Mouse (Mus musculus) adrenal gland, adult 2 months (tissue): Measurements from ENCODE around the gene Gm49387. TPM values are rescaled to one million over a fixed set of nuclear protein-coding genes. Genes with fewer than 3 reads are reported as not detected.

ENCODE experiments used
- DNase-seq: peaks from one replicate; pipeline ENCODE4 v3.0.0; 2021
- long read RNA-seq: library from polyadenylated mRNA; stranded (forward); transcript quantifications from one replicate; pipeline ENCODE4 v2.0.0, GENCODE M21; 2021
- polyA plus RNA-seq: library from polyadenylated mRNA; depleted of rRNA; stranded (reverse); fragments of >200 nt; gene quantifications from 2 replicates; pipeline ENCODE4 v1.2.3, GENCODE M21; 2012; rRNA removed
- total RNA-seq, 2 experiments: library from RNA; stranded (reverse); gene quantifications; 2 replicates each; pipeline ENCODE4 v1.2.3; 2021

Gm49387 gene
- total RNA-seq (1 to 10 TPM in 1 of 2 experiments, not detected in 1; 2.3 TPM), polyA plus RNA-seq (1.9 TPM in 1 of 2 replicates, not detected in the other)
- long read RNA-seq: 0 reads

DNA sequence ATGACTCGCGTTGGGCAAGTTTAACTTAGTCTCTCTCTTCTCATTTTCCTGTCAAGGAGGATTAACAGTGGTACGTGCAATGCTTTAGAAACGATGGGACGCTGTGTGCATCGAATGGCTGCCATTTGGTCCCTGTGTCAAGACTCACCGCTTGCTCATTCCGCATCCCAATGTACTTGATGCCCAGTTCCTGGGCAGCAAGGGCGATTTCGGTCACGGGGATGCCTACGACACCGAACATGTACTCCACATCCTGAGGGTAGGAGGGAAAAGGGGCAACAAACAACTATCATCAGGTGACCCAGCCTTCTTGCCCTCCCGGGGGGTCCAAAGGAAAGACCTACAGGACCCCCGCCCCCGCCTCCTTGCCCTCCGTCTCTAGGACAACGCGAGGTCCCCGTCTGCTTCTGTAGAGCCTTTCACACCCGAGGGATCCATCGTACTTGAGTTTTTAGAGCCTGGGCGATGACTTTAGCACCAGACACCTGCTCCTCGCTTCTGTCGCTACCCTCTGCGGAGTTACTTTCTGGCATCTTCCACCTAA, at the start of gene Gm49387:
Gene Gm49387 (minus strand): TSS at position 533 of the 544 bp plus-strand sequence.
- DNase-seq: no peak

DNA sequence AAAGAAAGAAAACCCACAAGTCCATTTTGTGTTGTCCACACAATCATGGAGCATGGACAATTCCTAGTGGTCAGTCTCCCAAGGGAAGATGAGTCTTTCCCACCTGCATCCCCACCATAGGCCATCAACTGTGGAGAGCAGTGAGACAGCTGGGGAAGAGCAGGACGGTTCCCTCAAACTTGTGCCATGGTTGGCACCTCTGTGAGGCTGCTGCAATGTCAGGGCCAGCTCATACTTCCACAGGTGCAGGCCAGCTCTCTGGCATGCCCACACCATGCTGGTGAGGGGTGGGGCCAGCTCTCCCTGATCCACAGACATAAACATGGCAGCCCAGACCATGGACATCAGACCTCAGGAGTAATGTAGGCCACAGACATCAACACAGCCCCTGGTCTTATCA, 45.6 kb upstream of the Gm49387 start:
- no peak for DNase-seq

DNA sequence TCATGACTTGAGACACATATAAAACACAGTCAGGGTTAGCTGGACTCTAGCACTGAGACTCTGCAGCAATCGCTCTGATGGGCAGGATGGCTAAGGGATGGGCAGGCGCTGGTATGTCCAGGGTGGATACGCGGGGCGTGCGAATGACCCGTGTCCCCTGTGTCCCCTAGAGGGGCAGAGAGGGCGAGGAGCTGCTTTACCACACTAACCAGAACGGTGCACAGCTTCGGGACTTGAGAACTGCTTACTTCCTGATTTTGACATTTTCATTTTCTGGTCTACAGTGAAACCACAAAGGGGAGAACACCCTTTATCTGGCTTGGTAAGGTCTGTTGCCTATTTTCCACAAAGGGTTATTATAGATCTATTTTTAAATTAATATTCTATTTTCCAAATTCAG, 45.0 kb upstream of the Gm49387 start:
- no peak for DNase-seq

DNA sequence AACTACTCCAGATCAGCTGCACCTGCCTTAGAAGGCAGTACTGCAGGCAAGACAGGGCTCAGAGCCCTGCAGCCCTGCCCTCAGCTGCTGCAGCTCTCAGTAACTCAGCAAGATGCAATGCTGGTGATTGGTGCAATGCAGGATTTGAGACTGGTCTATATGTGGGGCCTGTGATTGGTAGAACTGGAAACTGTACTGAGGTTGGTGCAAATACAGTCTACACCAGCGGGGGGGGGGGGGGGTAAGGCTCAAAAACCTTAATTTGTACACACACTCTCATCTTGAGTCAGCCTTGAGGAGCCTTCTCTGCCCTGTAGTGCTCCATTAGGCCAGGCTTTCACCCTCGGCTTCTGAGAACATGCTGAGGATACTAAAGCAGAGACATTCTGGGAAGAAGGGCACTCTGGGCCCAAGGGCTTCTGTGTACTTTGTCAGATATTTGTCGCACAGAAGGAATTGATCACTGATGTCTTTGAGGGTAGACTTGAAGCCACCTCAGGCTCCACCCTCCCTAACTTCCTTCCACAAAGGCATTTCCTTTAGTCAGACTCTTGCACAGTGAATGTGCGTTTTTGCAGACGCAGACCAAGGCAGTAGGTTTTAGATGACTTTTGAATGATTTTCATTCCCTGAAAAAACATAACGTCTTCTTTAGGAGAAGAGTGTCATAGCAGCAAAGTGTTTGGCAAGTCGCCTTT, 43.8 kb upstream of the Gm49387 start:
- DNase-seq: no peak

DNA sequence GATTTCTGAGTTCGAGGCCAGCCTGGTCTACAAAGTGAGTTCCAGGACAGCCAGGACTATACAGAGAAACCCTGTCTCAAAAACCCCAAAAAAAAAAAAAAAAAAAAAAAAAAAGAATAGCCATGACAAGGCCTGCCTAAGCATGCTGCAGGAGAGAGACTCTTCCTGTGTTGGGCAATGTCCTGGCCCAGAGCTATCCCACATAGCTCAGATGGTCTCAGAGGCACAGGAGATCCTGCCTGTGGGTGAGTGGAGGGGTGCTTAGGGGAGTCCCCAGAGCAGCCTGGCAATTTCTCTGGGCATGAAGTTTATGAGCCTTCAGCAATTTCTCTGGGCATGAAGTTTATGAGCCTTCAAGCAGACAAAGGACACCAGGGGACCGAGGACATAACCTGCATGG, 42.9 kb upstream of the Gm49387 start:
- DNase-seq: no peak

DNA sequence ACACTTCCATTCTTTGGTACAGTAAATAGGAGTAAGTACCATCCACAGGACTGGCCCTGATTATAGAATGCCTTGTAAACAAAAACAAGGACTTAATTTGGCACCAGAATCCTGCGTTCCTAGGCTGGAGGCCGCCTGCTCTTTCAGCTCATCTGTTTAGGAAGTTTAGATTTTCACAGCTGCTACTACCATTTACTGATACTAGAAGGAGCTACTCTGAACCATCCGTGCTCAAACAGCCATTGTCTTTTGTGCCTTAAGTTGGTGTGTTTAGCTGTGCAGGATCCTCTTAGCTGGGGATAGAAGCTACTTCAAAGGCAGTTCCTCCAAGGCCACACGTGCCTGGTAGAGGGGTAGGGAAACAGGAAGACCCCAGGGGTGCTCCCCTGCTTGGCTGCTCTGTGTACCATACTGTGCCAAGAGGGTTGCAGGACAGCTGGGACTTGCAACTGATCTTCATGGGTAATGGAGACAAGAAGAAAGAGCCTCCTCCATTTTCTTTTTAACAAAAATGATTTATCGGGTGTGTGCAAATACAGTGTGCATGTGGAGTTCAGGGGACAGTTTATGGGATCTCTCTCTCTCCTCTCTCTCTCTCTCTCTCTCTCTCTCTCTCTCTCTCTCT, 41.4 kb upstream of the Gm49387 start:
- DNase-seq: no peak

DNA sequence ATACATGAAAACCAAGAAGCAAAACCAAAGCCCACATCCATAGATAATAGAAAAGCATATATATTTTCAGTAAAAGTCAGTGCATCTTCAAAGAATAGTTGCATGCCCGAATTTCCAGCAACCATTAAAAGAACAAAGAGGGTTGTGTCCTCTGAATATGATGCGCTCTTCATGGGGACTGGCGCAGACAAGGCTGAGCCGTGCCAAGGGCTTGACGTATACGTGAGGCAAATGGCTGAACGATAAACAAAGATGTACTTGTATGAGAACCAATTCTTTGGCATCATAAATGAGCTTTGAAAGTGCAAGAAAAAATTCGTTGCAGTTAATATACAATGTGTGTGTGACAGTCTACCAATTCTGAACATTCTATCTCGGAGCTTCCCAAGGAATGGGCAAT, 40.6 kb upstream of the Gm49387 start:
- DNase-seq: no peak

DNA sequence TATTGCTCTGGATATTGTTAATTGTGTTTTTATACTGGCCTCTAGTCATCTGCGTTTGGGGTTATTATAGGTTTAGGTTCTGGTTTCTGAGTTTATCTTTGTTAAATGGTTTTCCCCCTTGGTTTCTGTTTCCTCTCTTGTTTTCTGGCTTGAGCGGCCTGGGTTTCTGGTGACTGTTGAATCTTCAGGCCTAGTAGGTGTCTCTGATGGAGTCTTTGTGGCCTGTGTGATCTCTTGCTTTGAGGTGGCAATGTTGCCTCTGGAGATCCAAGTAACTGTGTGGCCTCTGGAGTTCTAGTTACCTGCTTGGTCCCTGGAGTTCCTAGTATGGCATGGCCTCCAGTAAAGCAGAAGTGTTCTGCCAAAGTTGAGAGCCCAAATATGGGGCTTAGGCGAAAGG, 40.0 kb upstream of the Gm49387 start:
- no peak for DNase-seq

DNA sequence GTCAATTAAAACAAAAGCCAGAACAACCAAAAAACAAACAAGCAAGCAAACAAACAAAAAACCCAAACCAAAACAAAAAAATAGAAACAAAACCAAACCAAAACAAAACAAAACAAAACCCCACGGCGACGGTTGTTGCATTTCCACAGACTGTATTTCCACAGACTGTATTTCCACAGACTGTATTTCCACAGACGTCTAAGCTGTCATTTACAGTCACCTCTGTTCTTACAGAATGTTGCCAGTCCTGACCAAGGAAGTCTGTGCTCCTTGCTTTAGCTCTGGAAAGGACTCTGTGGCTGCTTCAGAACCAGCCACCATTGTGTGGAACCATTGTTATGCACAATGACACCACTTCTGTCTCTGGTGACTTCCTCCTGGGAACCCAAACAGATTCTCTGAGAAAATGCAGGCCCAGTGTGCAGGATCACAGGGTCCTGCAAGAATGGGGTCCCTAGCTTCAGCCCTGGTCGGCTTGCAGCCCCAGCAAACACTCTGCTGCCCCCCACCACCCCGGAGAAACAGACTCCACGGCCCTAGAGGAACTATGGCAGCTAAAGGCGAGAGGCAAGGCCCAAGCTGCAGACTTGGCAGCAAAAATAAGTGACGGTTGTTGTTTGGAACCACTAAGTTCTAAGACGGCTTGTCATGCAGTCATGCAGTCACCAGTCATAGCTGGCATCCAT, 31.1 kb upstream of the Gm49387 start:
- no peak for DNase-seq

DNA sequence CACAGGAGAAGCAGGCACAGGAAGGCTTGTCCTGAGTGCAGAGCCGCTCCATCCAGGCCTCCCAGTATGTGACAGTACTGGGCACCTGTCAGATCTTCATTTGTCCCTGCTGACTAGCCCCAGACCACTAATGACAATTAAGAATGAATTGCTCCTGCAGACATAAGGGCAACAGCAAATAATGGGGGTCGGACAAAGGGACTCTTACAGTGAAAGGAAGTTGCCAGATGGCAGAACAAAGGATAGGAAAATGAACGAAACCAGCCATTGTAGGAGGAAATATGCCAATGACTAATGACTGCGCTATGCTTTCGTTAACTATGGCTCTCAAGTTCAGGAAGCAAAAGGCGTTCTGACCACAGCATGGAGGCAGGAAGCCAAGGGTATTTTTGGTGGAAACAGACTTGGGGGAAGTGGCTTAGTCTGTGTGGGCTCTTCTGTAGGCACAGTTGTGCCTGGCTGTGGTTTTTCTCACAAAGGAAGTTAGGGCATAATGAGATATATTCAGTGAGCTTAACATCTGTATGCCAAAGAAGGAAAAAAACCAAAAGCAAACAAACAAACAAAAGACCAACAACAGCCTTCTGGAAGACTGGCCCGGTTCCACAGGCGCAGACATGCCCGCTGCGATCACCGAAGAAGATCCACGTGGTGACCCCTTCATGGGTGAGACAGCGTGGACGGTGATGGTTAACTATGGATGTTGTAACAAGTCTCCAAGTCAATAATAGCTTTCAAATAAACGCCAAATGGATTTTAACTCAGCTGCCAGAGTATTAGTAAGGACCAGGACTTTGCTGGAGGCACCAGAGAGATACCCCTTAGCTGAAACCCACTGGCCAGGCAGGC, 29.2 kb upstream of the Gm49387 start:
- DNase-seq: peak; percentile 43

DNA sequence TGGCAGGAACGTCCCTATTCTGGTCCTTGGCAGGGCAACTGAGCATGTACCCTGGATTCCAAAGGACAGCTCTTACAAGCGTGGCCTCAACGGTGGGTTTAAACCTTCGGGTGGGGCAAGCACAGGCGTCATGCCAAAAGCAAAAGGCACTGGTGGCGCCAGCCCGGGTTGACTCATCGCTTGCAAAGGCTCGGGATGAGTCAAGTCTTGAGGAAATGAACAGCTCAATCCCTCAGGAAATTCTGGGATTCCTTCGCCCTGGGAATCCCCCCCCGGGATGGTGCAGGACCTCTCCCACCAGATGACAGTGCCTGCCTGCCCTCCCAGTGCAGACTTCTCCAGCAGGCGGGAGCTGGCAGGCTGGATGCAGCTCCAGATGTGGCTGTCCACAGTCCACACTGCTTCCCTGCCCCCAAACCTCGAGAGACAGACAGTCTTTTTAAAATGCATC, 28.5 kb upstream of the Gm49387 start:
- DNase-seq: peak; percentile 92

DNA sequence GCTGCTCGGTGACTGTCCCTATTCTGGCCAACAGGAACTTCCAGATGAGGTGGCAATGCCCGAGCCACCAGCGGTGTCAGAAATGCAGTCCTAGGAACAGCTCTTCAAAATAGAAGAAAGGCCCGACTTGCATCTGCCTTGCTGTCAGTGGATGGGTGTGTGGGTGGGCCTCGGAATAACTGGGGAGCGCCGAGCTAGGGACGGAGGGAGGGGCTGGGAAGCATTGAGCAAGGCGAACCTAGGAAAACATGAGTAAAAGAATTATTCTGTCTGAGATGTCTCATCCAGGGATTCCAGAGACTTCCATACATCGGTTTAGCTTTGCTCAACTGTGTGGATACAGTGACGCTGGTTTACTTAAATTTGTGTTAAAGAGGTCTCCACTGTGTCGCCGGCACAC, 27.6 kb upstream of the Gm49387 start:
- DNase-seq: no peak

DNA sequence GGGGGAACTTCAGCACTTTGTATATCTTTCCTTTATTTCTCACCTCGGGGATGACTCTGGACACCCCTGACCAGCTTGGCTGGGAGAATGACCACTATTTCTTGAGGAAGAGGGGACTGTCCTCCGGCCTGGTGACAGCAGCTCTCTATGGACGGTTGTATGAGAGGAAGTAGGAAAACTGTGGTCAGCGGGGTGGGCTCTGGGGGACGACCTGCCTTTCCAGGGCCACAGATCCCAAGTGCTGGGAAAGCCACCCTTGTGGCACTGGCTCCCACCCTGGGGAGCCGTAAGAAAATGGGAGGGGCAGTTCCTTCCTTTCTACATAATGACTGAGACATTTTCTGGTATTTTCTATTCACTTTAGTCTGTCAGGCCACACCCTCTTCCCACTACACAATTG, 27.1 kb upstream of the Gm49387 start:
- no peak for DNase-seq

DNA sequence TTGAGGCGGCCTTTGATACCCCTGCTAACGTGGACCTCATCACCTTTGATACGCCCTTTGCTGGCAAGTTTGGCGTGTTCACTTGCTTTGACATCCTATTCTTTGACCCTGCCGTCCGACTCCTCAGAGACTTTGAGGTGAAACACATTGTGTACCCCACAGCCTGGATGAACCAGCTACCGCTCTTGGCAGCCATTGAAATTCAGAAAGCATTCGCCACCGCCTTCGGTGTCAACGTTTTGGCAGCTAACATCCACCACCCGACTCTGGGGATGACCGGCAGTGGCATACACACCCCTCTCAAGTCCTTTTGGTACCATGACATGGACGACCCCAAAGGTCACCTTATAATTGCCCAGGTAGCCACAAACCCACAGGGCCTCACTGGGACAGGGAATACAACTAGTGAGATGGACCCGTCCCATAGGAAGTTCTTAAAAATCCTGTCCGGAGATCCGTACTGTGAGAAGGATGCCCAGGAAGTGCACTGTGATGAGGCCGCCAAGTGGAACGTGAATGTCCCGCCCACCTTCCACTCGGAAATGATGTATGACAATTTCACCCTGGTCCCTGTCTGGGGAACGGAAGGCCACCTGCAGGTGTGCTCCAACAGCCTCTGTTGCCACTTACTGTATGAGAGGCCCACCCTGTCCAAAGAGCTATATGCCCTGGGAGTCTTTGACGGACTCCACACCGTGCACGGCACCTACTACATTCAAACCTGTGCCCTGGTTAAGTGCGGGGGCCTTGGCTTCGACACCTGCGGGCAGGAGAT, 26.4 kb upstream of the Gm49387 start:
- DNase-seq: no peak

DNA sequence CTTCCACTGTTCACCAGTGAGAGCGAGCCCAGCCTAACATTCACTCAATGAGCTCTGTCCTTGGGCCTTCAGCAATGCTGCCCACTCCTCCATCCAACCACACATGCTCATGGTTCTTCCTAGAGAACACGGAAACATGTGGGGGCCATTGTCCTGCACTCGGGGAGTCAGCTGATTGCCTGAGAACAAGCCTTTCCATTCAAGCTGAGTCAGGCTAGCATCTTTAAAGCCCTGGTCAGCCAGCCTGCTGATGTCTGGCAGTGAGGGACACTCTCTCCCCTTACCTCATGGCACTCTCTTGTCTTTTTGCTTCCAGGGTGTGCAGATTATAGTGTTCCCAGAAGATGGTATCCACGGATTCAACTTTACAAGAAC, 24.9 kb upstream of the Gm49387 start:
- DNase-seq: no peak

DNA sequence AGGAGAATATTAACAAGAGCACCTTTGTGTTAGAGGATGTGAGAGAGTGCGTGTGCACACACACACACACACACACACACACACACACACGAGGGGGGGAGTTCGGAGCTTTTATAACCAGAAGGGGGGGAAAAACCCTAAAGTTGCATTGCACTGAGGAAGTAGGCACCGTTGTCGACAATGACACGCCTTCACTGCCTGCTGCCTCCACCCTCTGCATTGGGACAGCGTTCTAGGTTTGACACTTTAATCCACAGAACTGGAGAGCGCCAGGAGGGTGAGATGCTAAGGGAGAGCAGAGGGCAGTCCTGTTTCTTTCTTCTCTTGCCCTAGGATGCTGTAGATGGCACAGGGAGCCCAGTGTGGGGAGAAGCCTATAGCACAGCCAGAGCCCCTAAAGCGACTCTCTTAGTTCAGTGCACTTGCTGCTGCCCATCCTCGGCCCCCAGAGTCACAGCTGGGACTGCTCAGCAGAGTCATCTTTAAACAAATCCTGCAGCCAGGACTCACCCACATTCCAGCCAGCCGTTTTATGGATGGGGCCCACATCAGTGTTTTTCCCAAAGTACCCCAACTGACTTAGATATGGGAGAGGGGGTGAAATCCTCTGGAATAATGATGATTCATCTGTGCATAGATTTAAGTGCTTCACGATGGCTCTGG, 24.4 kb upstream of the Gm49387 start:
- DNase-seq: no peak

DNA sequence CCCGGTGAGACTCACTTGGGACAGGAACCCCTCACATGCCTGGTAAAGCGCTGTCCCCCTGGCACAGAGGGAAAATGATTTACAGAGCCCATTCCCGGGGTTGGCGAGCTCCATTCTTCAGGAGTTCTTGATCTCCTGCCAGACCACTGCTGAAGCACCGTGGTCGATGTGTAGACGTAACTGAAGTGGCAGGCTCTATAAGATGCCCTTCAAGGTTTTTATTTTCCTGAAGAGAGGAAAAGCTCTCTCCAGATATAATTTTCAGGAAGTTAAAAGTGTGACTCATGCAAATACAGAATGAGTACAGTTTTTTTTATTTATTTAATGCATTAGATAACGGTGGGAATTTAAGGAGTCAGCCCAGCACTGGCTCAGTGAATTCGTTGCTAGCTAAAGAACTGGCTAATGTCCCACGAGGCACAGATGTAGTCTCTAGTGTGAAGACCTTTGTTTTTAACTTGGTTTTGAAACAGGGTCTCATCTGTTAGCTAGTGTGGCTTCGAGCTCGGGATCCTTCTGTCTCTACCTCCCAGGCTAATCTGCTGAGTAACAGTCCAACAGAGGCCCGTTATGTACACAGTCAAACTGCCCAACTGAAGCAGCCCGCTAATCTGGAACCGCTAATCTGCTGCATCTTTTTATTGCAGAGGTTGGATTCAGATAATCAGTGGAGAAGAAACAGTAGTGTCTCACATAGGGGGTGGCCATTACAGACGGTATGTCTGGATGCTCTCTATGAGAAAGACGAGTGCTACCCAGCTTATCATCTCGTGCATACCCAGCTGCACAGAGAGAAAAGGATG, 23.6 kb upstream of the Gm49387 start:
- DNase-seq: no peak

DNA sequence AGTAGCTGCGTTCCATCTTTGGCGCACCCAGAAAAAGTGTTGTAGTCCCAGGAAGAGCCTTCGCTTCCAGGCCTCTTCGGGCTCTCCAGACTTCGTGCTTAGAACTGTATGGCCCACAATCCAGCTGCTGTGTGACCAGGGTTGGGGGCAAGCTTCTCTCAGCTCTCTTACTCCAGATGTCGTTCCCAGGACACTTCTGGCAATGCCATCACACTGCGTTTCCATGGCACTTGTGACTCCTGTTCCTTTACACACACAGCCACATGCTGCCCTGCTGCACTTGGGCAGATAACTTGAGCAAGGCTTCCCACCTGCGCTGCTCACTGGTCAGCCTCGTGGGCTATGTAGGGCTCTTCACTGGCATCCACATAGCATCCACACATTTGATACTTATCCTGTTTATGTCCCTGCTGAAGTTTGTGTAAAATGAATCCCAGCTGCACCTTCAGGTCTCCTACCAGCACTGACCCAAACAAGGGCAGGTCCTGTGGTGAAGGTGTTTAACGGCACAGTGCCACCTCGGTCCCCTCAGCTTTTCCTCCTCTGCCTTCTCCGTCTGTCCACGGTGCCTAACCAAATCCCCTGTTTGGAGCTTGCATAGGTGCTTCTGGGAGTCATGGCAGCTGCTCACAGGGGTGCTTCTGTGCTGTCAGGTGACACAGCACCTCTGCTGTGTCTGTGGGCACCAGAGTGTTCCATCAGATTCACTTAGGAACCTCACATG, 22.9 kb upstream of the Gm49387 start:
- no peak for DNase-seq
